Mouse (Mus musculus) limb, embryonic 10.5 days (tissue): ENCODE results near the gene Pou3f1. TPM values are rescaled to one million over a fixed set of nuclear protein-coding genes. Genes with fewer than 3 reads are reported as not detected.
A peak's percentile ranks its signal among the peaks of the same experiment; 100 is the strongest.

Experiments used
- DNase-seq: peaks from one replicate; pipeline ENCODE4 v3.0.0-alpha.2; 2017; ENCODE audit warnings: low spot score
- H3K27ac ChIP-seq: fragments of 300-500 bp; sonication (generic); 2 replicates; pipeline ENCODE4 v1.5.1; 2016; ENCODE audit warnings: mild to moderate bottlenecking
- H3K27me3 ChIP-seq: fragments of 300-500 bp; sonication (generic); 2 replicates; pipeline ENCODE4 v1.6.1; 2016; ENCODE audit warnings: low read depth, mild to moderate bottlenecking; ENCODE audit not compliant: poor library complexity, severe bottlenecking
- H3K36me3 ChIP-seq: fragments of 300-500 bp; sonication (generic); 2 replicates; pipeline ENCODE4 v1.6.1; 2016; ENCODE audit warnings: mild to moderate bottlenecking, moderate library complexity
- H3K4me1 ChIP-seq: fragments of 300-500 bp; sonication (generic); 2 replicates; pipeline ENCODE4 v1.6.1; 2016
- H3K4me3 ChIP-seq: fragments of 300-500 bp; sonication (generic); 2 replicates; pipeline ENCODE4 v1.5.1; 2016; ENCODE audit warnings: mild to moderate bottlenecking, moderate library complexity
- H3K9me3 ChIP-seq: fragments of 300-500 bp; sonication (generic); replicated peaks from 2 replicates; pipeline ENCODE4 v1.6.1; 2016; ENCODE audit warnings: mild to moderate bottlenecking
- WGBS: fragments of 180-500 bp; shearing (Covaris S2); methylation state at CpG from one replicate; pipeline ENCODE4 v1.1.7; 2016; 5-methylcytosine and 5-hydroxymethylcytosine counted together
- polyA plus RNA-seq: library from polyadenylated mRNA; unstranded; fragments of >200 nt; fragmentation: Nextera tagmentation; extraction: Ambion mirVana; gene quantifications from 2 replicates; pipeline ENCODE4 v1.2.1, GENCODE M21; 2016

Pou3f1 gene
- polyA plus RNA-seq, 1 experiment from 2014 or later, result 0.04 TPM

DNA sequence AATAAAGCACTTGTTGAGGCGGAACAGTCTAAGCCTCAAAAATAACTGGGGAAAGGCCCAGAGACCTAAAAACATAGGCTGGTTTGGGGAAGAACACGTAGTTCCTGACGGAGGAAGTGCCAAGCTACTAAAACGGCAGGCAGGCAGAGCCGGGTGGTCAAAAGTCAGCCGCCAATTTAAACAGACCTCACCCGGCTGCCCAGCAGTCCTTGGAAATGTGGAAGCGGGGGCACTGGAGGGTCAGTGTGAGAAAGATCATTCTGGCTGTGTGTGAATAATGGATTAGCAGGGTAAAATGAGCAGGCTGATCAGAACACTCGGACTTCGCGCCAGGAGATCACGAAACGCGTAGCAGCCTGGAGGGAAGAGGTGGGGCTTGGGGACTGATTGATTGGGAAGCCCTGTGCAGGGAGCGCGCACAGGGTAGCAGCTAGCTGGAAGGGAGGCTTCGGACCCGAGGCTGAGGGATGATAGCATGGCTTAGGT is 53.4 kb downstream of the Pou3f1 start:
- Histone ChIP-seq H3K9me3 (no peaks in the 10 kb centered on the region), H3K4me1 (peaks cover 60% of the 10 kb centered on the region), H3K4me3 (peak overlapping the region; percentile 45), H3K36me3 (peaks cover 28% of the 10 kb centered on the region), H3K27ac (peak overlapping the region; percentile 96), H3K27me3 (no peaks in the 10 kb centered on the region)
- 3% methylated on average over 18 of the region's 18 CpGs for WGBS
- DNase-seq, result peak; percentile 67

Other genes with a start within 250 kb of the Pou3f1 start
- gene 3100002H09Rik, start 46.0 kb upstream of the Pou3f1 start, polyA plus RNA-seq, result not detected in 2 replicates
- 73.9 and 77.2 TPM in 2 replicates for gene Utp11, start 36.8 kb downstream of the Pou3f1 start, polyA plus RNA-seq
- gene Fhl3, start 43.9 kb downstream of the Pou3f1 start, polyA plus RNA-seq, result 7.7 and 10.1 TPM in 2 replicates
- gene Sf3a3, start 58.0 kb downstream of the Pou3f1 start, polyA plus RNA-seq, result 270 and 284 TPM in 2 replicates
- 22.7 and 22.8 TPM in 2 replicates for gene Inpp5b, start 85.0 kb downstream of the Pou3f1 start, polyA plus RNA-seq
- 15.6 and 17.3 TPM in 2 replicates for gene Mtf1, start 145.3 kb downstream of the Pou3f1 start, polyA plus RNA-seq
- gene Yrdc, start 193.9 kb downstream of the Pou3f1 start, polyA plus RNA-seq, result 43.7 and 45.7 TPM in 2 replicates
- 33.5 and 41.6 TPM in 2 replicates for gene 1110065P20Rik, start 194.4 kb downstream of the Pou3f1 start, polyA plus RNA-seq
- gene Maneal, start 205.4 kb downstream of the Pou3f1 start, polyA plus RNA-seq, result 0.26 and 0.28 TPM in 2 replicates
- 0.05 and 0.06 TPM in 2 replicates for gene Epha10, start 224.1 kb downstream of the Pou3f1 start, polyA plus RNA-seq